Comparison of ENCODE assay signal across 18 mouse cellular contexts in genomic region chr5:46830797-46831618, GRCm38 (mm10).
DNase-seq lines count a peak whose midpoint lies in the region; ATAC-seq lines count a peak whose summit lies in the region.
"Had no signal": no experiment of that assay in that cellular context is flagged by ENCODE, and none has a peak within 500 bp of the region (broad histone marks: within the 10 kb centered on the region; RNA-seq: fewer than 3 reads in every experiment).

No protein-coding gene starts in this region.

- peak; percentile 72 for ATAC-seq in hindbrain, embryonic 13.5 days (ENCODE audit: low FRiP score)
- peak; percentile 64; the same call in 1 of the 2 replicates for ATAC-seq in midbrain, embryonic 14.5 days (ENCODE audit: low FRiP score, low TSS enrichment)
- no peak for ATAC-seq in kidney, embryonic 14.5 days (ENCODE audit: low FRiP score, low TSS enrichment)
- ATAC-seq in megakaryocyte, adult 5-6 weeks (ENCODE audit: poor library complexity, severe bottlenecking): no peak
- ATAC-seq: liver, postnatal 0 days had no signal

- H3K4me3 ChIP-seq in hindbrain, embryonic 13.5 days: no peak overlapping the region
- no peak overlapping the region for H3K4me3 ChIP-seq in midbrain, embryonic 14.5 days (replicated peaks; ENCODE audit: low read depth, low read length)
- no peak overlapping the region for H3K4me3 ChIP-seq in kidney, embryonic 14.5 days (ENCODE audit: low read length)
- H3K4me3 ChIP-seq: erythroblast, embryonic 14.5 days; limb, embryonic 13.5 days had no signal

- no peaks in the 10 kb centered on the region for H3K9me3 ChIP-seq in hindbrain, embryonic 13.5 days
- no peaks in the 10 kb centered on the region for H3K9me3 ChIP-seq in midbrain, embryonic 14.5 days (ENCODE audit: control insufficient read depth, low read length)
- H3K9me3 ChIP-seq in kidney, embryonic 14.5 days (ENCODE audit: control insufficient read depth, low read length): no peaks in the 10 kb centered on the region
- H3K9me3 ChIP-seq: limb, embryonic 13.5 days had no signal

- 17% methylated on average over 9 of the region's 9 CpGs for WGBS in hindbrain, embryonic 13.5 days
- 10% methylated on average over 9 of the region's 9 CpGs for WGBS in midbrain, embryonic 14.5 days
- WGBS in kidney, embryonic 14.5 days: 81% methylated on average over 9 of the region's 9 CpGs

- peak overlapping the region; percentile 44 for H3K27ac ChIP-seq in hindbrain, embryonic 13.5 days
- no peak overlapping the region for H3K27ac ChIP-seq in midbrain, embryonic 14.5 days (replicated peaks; ENCODE audit: low read depth, low read length)
- H3K27ac ChIP-seq in kidney, embryonic 14.5 days (ENCODE audit: low read depth, low read length): no peak overlapping the region
- H3K27ac ChIP-seq: limb, embryonic 13.5 days had no signal

- H3K36me3 ChIP-seq in hindbrain, embryonic 13.5 days: no peaks in the 10 kb centered on the region
- no peaks in the 10 kb centered on the region for H3K36me3 ChIP-seq in midbrain, embryonic 14.5 days (ENCODE audit: control insufficient read depth, insufficient read depth, low read length)
- H3K36me3 ChIP-seq in kidney, embryonic 14.5 days (ENCODE audit: control insufficient read depth, insufficient read depth, low read length): no peaks in the 10 kb centered on the region
- H3K36me3 ChIP-seq: limb, embryonic 13.5 days had no signal

- peak; percentile 58 for DNase-seq in embryo, embryonic 10 days (ENCODE audit: low spot score)
- peak; percentile 32 for DNase-seq in embryo, embryonic 9.5 days (ENCODE audit: extremely low spot score)
- no peak for DNase-seq in midbrain, embryonic 14.5 days
- no peak for DNase-seq in urinary bladder, adult 18-20 months (ENCODE audit: low spot score in 2 of 2)
- no peak for DNase-seq in layer of hippocampus, adult 11-12 months (ENCODE audit: low spot score)
- DNase-seq: cerebellum, postnatal 14 days; gastrocnemius, postnatal 10 days; kidney, postnatal 10 days; layer of hippocampus, postnatal 36 days; liver, postnatal 0 days; spleen, adult 18-20 months had no signal

- H3K27me3 ChIP-seq in hindbrain, embryonic 13.5 days: peaks cover 12% of the 10 kb centered on the region; the same call in 1 of the 2 replicates
- H3K27me3 ChIP-seq in midbrain, embryonic 14.5 days (ENCODE audit: control insufficient read depth, insufficient read depth, low read length): no peaks in the 10 kb centered on the region
- no peaks in the 10 kb centered on the region for H3K27me3 ChIP-seq in kidney, embryonic 14.5 days (ENCODE audit: control insufficient read depth, insufficient read depth, low read length)
- H3K27me3 ChIP-seq: CH12.LX; limb, embryonic 13.5 days had no signal

- no peak overlapping the region for H3K4me2 ChIP-seq in hindbrain, embryonic 13.5 days
- H3K4me2 ChIP-seq in midbrain, embryonic 14.5 days (ENCODE audit: low read length): no peak overlapping the region
- no peak overlapping the region for H3K4me2 ChIP-seq in kidney, embryonic 14.5 days (replicated peaks; ENCODE audit: low read depth, low read length)
- H3K4me2 ChIP-seq: heart, embryonic 11.5 days; limb, embryonic 13.5 days had no signal

- no peak overlapping the region for H3K9ac ChIP-seq in hindbrain, embryonic 13.5 days
- no peak overlapping the region for H3K9ac ChIP-seq in midbrain, embryonic 14.5 days (replicated peaks; ENCODE audit: low read length)
- H3K9ac ChIP-seq in kidney, embryonic 14.5 days (ENCODE audit: low read depth, low read length): no peak overlapping the region
- H3K9ac ChIP-seq: limb, embryonic 13.5 days; liver, postnatal 0 days had no signal

- peaks cover 8% of the 10 kb centered on the region; the same call in 1 of the 2 replicates for H3K4me1 ChIP-seq in hindbrain, embryonic 13.5 days (replicated peaks)
- H3K4me1 ChIP-seq in midbrain, embryonic 14.5 days (ENCODE audit: control insufficient read depth, insufficient read depth, low read length): peaks cover 16% of the 10 kb centered on the region
- H3K4me1 ChIP-seq in kidney, embryonic 14.5 days (ENCODE audit: control insufficient read depth, insufficient read depth, low read length): no peaks in the 10 kb centered on the region
- H3K4me1 ChIP-seq: limb, embryonic 13.5 days had no signal

Comparison
In these comparisons a context has a peak if more than half of its experiments do, and no peak if none do; other contexts are left out.
1. DNase-seq: peak in embryo, embryonic 10 days (single experiment) and embryo, embryonic 9.5 days (single experiment); none in midbrain, embryonic 14.5 days (single experiment), urinary bladder, adult 18-20 months (0 of 2) and layer of hippocampus, adult 11-12 months (single experiment).
2. ATAC-seq: peak in hindbrain, embryonic 13.5 days (single experiment) and midbrain, embryonic 14.5 days (single experiment); none in kidney, embryonic 14.5 days (single experiment) and megakaryocyte, adult 5-6 weeks (single experiment).